Mouse (Mus musculus): ENCODE results near the gene Vdr.

GRCm38 (mm10) chr15:97843247-97843651, 67.2 kb downstream of the Vdr start:
- no peak for TF ChIP-seq CTCF (IDR thresholded peaks at IDR 0.05; ENCODE audit: borderline replicate concordance, insufficient read depth, low read depth, low read length)
- no peak for TF ChIP-seq POLR2A (IDR thresholded peaks at IDR 0.05; ENCODE audit: borderline replicate concordance, insufficient read depth, low read length)

Measured in cerebellum, adult 2 months (tissue).